Mouse (Mus musculus): ENCODE results near the gene Slc25a33. TPM values are rescaled to one million over a fixed set of nuclear protein-coding genes. Genes with fewer than 3 reads are reported as not detected.

The Slc25a33 gene
- total RNA-seq, 2 experiments from 2014 or later, result 33.6 to 38.2 TPM

- intact Hi-C loops (cut with DNase I), result loop anchor here (5.0 kb wide), 1 partner anchor 221 kb away; the partner anchor contains the start of gene Spsb1
- peak; percentile 46 to 52 for DNase-seq (ENCODE audit: low spot score in 2 of 2)
Measured at GRCm38 (mm10) chr4:149736581-149736980, 37.5 kb downstream of the Slc25a33 start.

GRCm38 (mm10) chr4:149735624-149736250 is 38.3 kb downstream of the Slc25a33 start:
- DNase-seq (ENCODE audit: low spot score in 2 of 2), result no peak
- intact Hi-C loops (cut with DNase I), result loop anchor here (5.0 kb wide), 1 partner anchor 222 kb away; the partner anchor contains the start of gene Spsb1

GRCm38 (mm10) chr4:149734730-149735475 is 39.2 kb downstream of the Slc25a33 start:
- no peak for DNase-seq (ENCODE audit: low spot score in 2 of 2)
- intact Hi-C loops (cut with DNase I), result loop anchor here (5.0 kb wide), 1 partner anchor 222 kb away; the partner anchor contains the start of gene Spsb1

- DNase-seq (ENCODE audit: low spot score in 2 of 2), result no peak
- intact Hi-C loops (cut with DNase I), result no loop called here
Measured at GRCm38 (mm10) chr4:149734246-149734645, 39.8 kb downstream of the Slc25a33 start.

- peak in 1 of 2 experiments; percentile 55 for DNase-seq (ENCODE audit: low spot score in 2 of 2)
- intact Hi-C loops (cut with DNase I), result no loop called here
Measured at GRCm38 (mm10) chr4:149733748-149734147, 40.3 kb downstream of the Slc25a33 start.

- DNase-seq (ENCODE audit: low spot score in 2 of 2), result peak in 1 of 2 experiments; percentile 49
- intact Hi-C loops (cut with DNase I), result no loop called here
Measured at GRCm38 (mm10) chr4:149732800-149733199, 41.3 kb downstream of the Slc25a33 start.

GRCm38 (mm10) chr4:149732313-149732712 is 41.8 kb downstream of the Slc25a33 start:
- DNase-seq (ENCODE audit: low spot score in 2 of 2), result no peak
- intact Hi-C loops (cut with DNase I), result no loop called here

- DNase-seq (ENCODE audit: low spot score in 2 of 2), result no peak
- intact Hi-C loops (cut with DNase I), result no loop called here
Measured at GRCm38 (mm10) chr4:149730827-149731226, 43.2 kb downstream of the Slc25a33 start.

- no peak for DNase-seq (ENCODE audit: low spot score in 2 of 2)
- intact Hi-C loops (cut with DNase I), result no loop called here
Measured at GRCm38 (mm10) chr4:149728810-149729209, 45.3 kb downstream of the Slc25a33 start.

- DNase-seq (ENCODE audit: low spot score in 2 of 2), result no peak
- intact Hi-C loops (cut with DNase I), result no loop called here
Measured at GRCm38 (mm10) chr4:149727636-149728035, 46.4 kb downstream of the Slc25a33 start.

GRCm38 (mm10) chr4:149725661-149726350 is 48.3 kb downstream of the Slc25a33 start:
- intact Hi-C loops (cut with DNase I), result no loop called here
- DNase-seq (ENCODE audit: low spot score in 2 of 2), result peak; percentile 73 to 88

GRCm38 (mm10) chr4:149724916-149725470 is 49.1 kb downstream of the Slc25a33 start:
- intact Hi-C loops (cut with DNase I), result no loop called here
- no peak for DNase-seq (ENCODE audit: low spot score in 2 of 2)

- no peak for DNase-seq (ENCODE audit: low spot score in 2 of 2)
- intact Hi-C loops (cut with DNase I), result no loop called here
Measured at GRCm38 (mm10) chr4:149723855-149724731, 50.0 kb downstream of the Slc25a33 start.

- DNase-seq (ENCODE audit: low spot score in 2 of 2), result no peak
- intact Hi-C loops (cut with DNase I), result no loop called here
Measured at GRCm38 (mm10) chr4:149723021-149723390, 51.1 kb downstream of the Slc25a33 start.

GRCm38 (mm10) chr4:149722104-149723020 is 51.7 kb downstream of the Slc25a33 start:
- intact Hi-C loops (cut with DNase I), result no loop called here
- DNase-seq (ENCODE audit: low spot score in 2 of 2), result no peak

- intact Hi-C loops (cut with DNase I), result no loop called here
- no peak for DNase-seq (ENCODE audit: low spot score in 2 of 2)
Measured at GRCm38 (mm10) chr4:149721163-149721562, 52.9 kb downstream of the Slc25a33 start.

- peak; percentile 66 to 83 for DNase-seq (ENCODE audit: low spot score in 2 of 2)
Measured at GRCm38 (mm10) chr4:149719686-149720085, 54.4 kb downstream of the Slc25a33 start.

GRCm38 (mm10) chr4:149714542-149714941 is 59.5 kb downstream of the Slc25a33 start:
- no peak for DNase-seq (ENCODE audit: low spot score in 2 of 2)
- intact Hi-C loops (cut with DNase I), result loop anchor here (5.0 kb wide), 1 partner anchor 62 kb away; no protein-coding TSS in a partner anchor

More at GRCm38 (mm10) chr4:149719686-149720085, 54.4 kb downstream of the Slc25a33 start:
- intact Hi-C loops (cut with DNase I), result no loop called here
